Comparison of ENCODE assay signal across 12 mouse cellular contexts in the genomic region with DNA sequence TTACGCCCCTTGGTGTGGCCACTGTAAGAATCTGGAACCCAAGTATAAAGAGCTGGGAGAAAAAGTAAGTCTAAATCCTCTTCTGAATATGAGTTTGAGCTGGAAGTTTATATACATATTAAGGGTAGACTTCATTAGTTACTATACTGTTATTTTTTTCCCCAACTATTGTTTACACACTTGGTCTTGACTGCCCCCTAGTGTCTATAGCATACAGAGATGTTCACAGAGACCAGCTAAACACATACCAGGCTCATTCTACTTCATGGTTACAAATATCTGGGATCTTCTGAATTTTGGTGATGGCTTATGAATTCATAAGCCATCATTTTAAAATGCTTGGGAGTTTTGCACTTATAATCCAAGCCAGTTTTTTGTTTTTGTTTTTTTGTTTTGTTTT. TPM values are rescaled to one million over a fixed set of nuclear protein-coding genes. Genes with fewer than 3 reads are reported as not detected.
A peak's percentile ranks its signal among the peaks of the same experiment; 100 is the strongest.
DNase-seq lines count a peak whose midpoint lies in the region; ATAC-seq and TF ChIP-seq lines count a peak whose summit lies in the region.
"Had no signal": no experiment of that assay in that cellular context is flagged by ENCODE, and none has a peak within 500 bp of the region (broad histone marks: within the 10 kb centered on the region; RNA-seq: fewer than 3 reads in every experiment).

No protein-coding gene starts in this region.

- TF ChIP-seq POLR2A in heart, adult 2 months (IDR thresholded peaks at IDR 0.05; ENCODE audit: insufficient read depth, low read depth, low read length), result no peak
- TF ChIP-seq POLR2A in thymus, adult 2 months (IDR thresholded peaks at IDR 0.05; ENCODE audit: control insufficient read depth, extremely low read depth, insufficient read depth, low read length, poor library complexity), result no peak

- no peaks in the 10 kb centered on the region for H3K27me3 ChIP-seq in heart, adult 2 months (ENCODE audit: control insufficient read depth, insufficient read depth, low read length)
- no peaks in the 10 kb centered on the region for H3K27me3 ChIP-seq in heart, embryonic 11.5 days (ENCODE audit: control insufficient read depth, insufficient read depth, low read length)
- no peaks in the 10 kb centered on the region for H3K27me3 ChIP-seq in thymus, adult 2 months (ENCODE audit: control insufficient read depth, insufficient read depth, low read length)
- H3K27me3 ChIP-seq in embryonic facial prominence, embryonic 14.5 days (replicated peaks; ENCODE audit: control insufficient read depth, insufficient read depth, low read length), result no peaks in the 10 kb centered on the region
- H3K27me3 ChIP-seq: liver, embryonic 15.5 days had no signal

- intact Hi-C loops in heart, adult 2 months (cut with DNase I), result no loop called here
- intact Hi-C loops in left cerebral cortex, postnatal 14 days (cut with DNase I), result no loop called here

- H3K4me2 ChIP-seq in heart, embryonic 11.5 days, result no peak overlapping the region
- no peak overlapping the region for H3K4me2 ChIP-seq in embryonic facial prominence, embryonic 14.5 days (ENCODE audit: low read depth, low read length)
- H3K4me2 ChIP-seq: liver, embryonic 15.5 days; neural tube, embryonic 13.5 days had no signal

- no peak for ATAC-seq in heart, embryonic 11.5 days (replicated peaks; ENCODE audit: insufficient number of reproducible peaks, low FRiP score, low TSS enrichment)
- ATAC-seq in embryonic facial prominence, embryonic 14.5 days (ENCODE audit: low read depth), result no peak

- no peak overlapping the region for H3K4me3 ChIP-seq in heart, adult 2 months
- H3K4me3 ChIP-seq in heart, embryonic 11.5 days (ENCODE audit: low read depth, low read length), result no peak overlapping the region
- H3K4me3 ChIP-seq in thymus, adult 2 months (ENCODE audit: control insufficient read depth, insufficient read depth, low read length), result no peak overlapping the region
- no peak overlapping the region for H3K4me3 ChIP-seq in embryonic facial prominence, embryonic 14.5 days (ENCODE audit: low read depth, low read length)
- H3K4me3 ChIP-seq: heart, embryonic 10.5 days; liver, embryonic 15.5 days; neural tube, embryonic 13.5 days had no signal

- no peak for DNase-seq in heart, adult 2 months
- peak; percentile 55 for DNase-seq in thymus, postnatal 0 days (ENCODE audit: low spot score)
- DNase-seq in thymus, adult 2 months, result no peak
- DNase-seq in embryonic facial prominence, embryonic 14.5 days (ENCODE audit: low spot score), result peak; percentile 27
- no peak for DNase-seq in spleen, postnatal 14 days (ENCODE audit: low spot score in 2 of 2)
- DNase-seq in thymus, postnatal 25 days, result no peak
- no peak for DNase-seq in left cerebral cortex, postnatal 14 days (ENCODE audit: low spot score in 2 of 2)
- DNase-seq: kidney, adult 9 months had no signal

- no peak for TF ChIP-seq EP300 in heart, adult 2 months (IDR thresholded peaks at IDR 0.05; ENCODE audit: insufficient read depth, low read depth, low read length)

- H3K79me2 ChIP-seq in heart, adult 2 months (replicated peaks; ENCODE audit: control insufficient read depth, insufficient read depth, low read length), result no peaks in the 10 kb centered on the region

- TF ChIP-seq CTCF in heart, adult 2 months (IDR thresholded peaks at IDR 0.05), result peak; percentile 82
- TF ChIP-seq CTCF in thymus, adult 2 months (IDR thresholded peaks at IDR 0.05; ENCODE audit: borderline replicate concordance, control insufficient read depth, extremely low read depth, insufficient read depth, low read length, poor library complexity), result no peak

- H3K9ac ChIP-seq in heart, adult 2 months (ENCODE audit: low read depth, low read length), result no peak overlapping the region
- H3K9ac ChIP-seq in heart, embryonic 11.5 days (ENCODE audit: low read depth, low read length), result no peak overlapping the region
- no peak overlapping the region for H3K9ac ChIP-seq in embryonic facial prominence, embryonic 14.5 days (ENCODE audit: low read depth, low read length)
- H3K9ac ChIP-seq: liver, embryonic 15.5 days; neural tube, embryonic 13.5 days had no signal

- no peaks in the 10 kb centered on the region for H3K9me3 ChIP-seq in heart, embryonic 11.5 days (replicated peaks; ENCODE audit: control insufficient read depth, low read length)
- no peaks in the 10 kb centered on the region for H3K9me3 ChIP-seq in embryonic facial prominence, embryonic 14.5 days (ENCODE audit: control insufficient read depth, low read length)
- H3K9me3 ChIP-seq: heart, embryonic 10.5 days; liver, embryonic 15.5 days; neural tube, embryonic 13.5 days had no signal

- peaks cover 7% of the 10 kb centered on the region for H3K36me3 ChIP-seq in heart, adult 2 months (ENCODE audit: control insufficient read depth, insufficient read depth, low read length)
- H3K36me3 ChIP-seq in heart, embryonic 11.5 days (ENCODE audit: control insufficient read depth, insufficient read depth, low read length), result peaks cover 63% of the 10 kb centered on the region
- H3K36me3 ChIP-seq in thymus, adult 2 months (ENCODE audit: control insufficient read depth, insufficient read depth, low read length), result peaks cover 86% of the 10 kb centered on the region
- H3K36me3 ChIP-seq in embryonic facial prominence, embryonic 14.5 days (ENCODE audit: control insufficient read depth, insufficient read depth, low read length), result peaks cover 98% of the 10 kb centered on the region

- no peak overlapping the region for H3K27ac ChIP-seq in heart, adult 2 months
- H3K27ac ChIP-seq in heart, embryonic 11.5 days (ENCODE audit: low read depth, low read length), result no peak overlapping the region
- H3K27ac ChIP-seq in thymus, adult 2 months (ENCODE audit: control insufficient read depth, insufficient read depth, low read length), result no peak overlapping the region
- no peak overlapping the region for H3K27ac ChIP-seq in embryonic facial prominence, embryonic 14.5 days (replicated peaks; ENCODE audit: low read depth, low read length)
- H3K27ac ChIP-seq: heart, embryonic 10.5 days; liver, embryonic 15.5 days; neural tube, embryonic 13.5 days had no signal

- WGBS in heart, adult 2 months, result 93% methylated on average over 1 of the region's 1 CpGs
- WGBS in heart, embryonic 11.5 days (ENCODE audit: insufficient replicate concordance), result 86% methylated on average over 1 of the region's 1 CpGs
- 100% methylated on average over 1 of the region's 1 CpGs for WGBS in thymus, adult 2 months
- WGBS in embryonic facial prominence, embryonic 14.5 days, result 100% methylated on average over 1 of the region's 1 CpGs

- H3K4me1 ChIP-seq in heart, adult 2 months (ENCODE audit: control insufficient read depth, insufficient read depth, low read length), result no peaks in the 10 kb centered on the region
- no peaks in the 10 kb centered on the region for H3K4me1 ChIP-seq in heart, embryonic 11.5 days (ENCODE audit: control insufficient read depth, insufficient read depth, low read length)
- H3K4me1 ChIP-seq in thymus, adult 2 months (replicated peaks; ENCODE audit: control insufficient read depth, insufficient read depth, low read length), result no peaks in the 10 kb centered on the region
- H3K4me1 ChIP-seq in embryonic facial prominence, embryonic 14.5 days (ENCODE audit: control insufficient read depth, insufficient read depth, low read length), result no peaks in the 10 kb centered on the region
- H3K4me1 ChIP-seq: heart, embryonic 10.5 days; liver, embryonic 15.5 days; neural tube, embryonic 13.5 days had no signal

RNA-seq across cellular contexts. Expression of gene Ell3, which starts 9.2 kb away (rescaled TPM):
- under 1 TPM in 1 of 2 experiments, not detected in 1; 0.13 TPM for total RNA-seq in heart, adult 2 months (2021)
- polyA plus RNA-seq in heart, adult 2 months (2012; rRNA removed), result 0.15 and 0.47 TPM in 2 replicates
- 1.6 and 2.4 TPM in 2 replicates for polyA plus RNA-seq in heart, embryonic 11.5 days (2014; fragmentation: Nextera tagmentation; extraction: Ambion mirVana)
- polyA plus RNA-seq in thymus, postnatal 0 days (2015; fragmentation: Nextera tagmentation; extraction: Ambion mirVana), result 1.6 TPM in 2 replicates
- polyA plus RNA-seq in thymus, adult 2 months (2012; rRNA removed), result 0.92 and 1.0 TPM in 2 replicates
- 19.6 and 19.7 TPM in 2 replicates for polyA plus RNA-seq in embryonic facial prominence, embryonic 14.5 days (2014; fragmentation: Nextera tagmentation; extraction: Ambion mirVana)
- not detected for total RNA-seq in left cerebral cortex, postnatal 14 days (2021)

RNA-seq across cellular contexts. Expression of gene Serf2, which starts 14.1 kb away (rescaled TPM):
- 100 to 1,000 TPM; 369 to 415 TPM for total RNA-seq in heart, adult 2 months (2021)
- polyA plus RNA-seq in heart, adult 2 months (2012; rRNA removed), result 339 and 340 TPM in 2 replicates
- polyA plus RNA-seq in heart, embryonic 11.5 days (2014; fragmentation: Nextera tagmentation; extraction: Ambion mirVana), result 603 and 608 TPM in 2 replicates
- 522 and 560 TPM in 2 replicates for polyA plus RNA-seq in thymus, postnatal 0 days (2015; fragmentation: Nextera tagmentation; extraction: Ambion mirVana)
- 370 and 498 TPM in 2 replicates for polyA plus RNA-seq in thymus, adult 2 months (2012; rRNA removed)
- 639 and 673 TPM in 2 replicates for polyA plus RNA-seq in embryonic facial prominence, embryonic 14.5 days (2014; fragmentation: Nextera tagmentation; extraction: Ambion mirVana)
- total RNA-seq in left cerebral cortex, postnatal 14 days (2021), result 100 to 1,000 TPM; 168 to 172 TPM

RNA-seq across cellular contexts. Expression of gene Hypk, which starts 18.2 kb away (rescaled TPM):
- total RNA-seq in heart, adult 2 months (2021), result 10 to 100 TPM; 19.8 to 23.5 TPM
- 10.4 and 19.4 TPM in 2 replicates for polyA plus RNA-seq in heart, adult 2 months (2012; rRNA removed)
- polyA plus RNA-seq in heart, embryonic 11.5 days (2014; fragmentation: Nextera tagmentation; extraction: Ambion mirVana), result 118 and 124 TPM in 2 replicates
- 111 and 114 TPM in 2 replicates for polyA plus RNA-seq in thymus, postnatal 0 days (2015; fragmentation: Nextera tagmentation; extraction: Ambion mirVana)
- polyA plus RNA-seq in thymus, adult 2 months (2012; rRNA removed), result 7.7 and 8.9 TPM in 2 replicates
- polyA plus RNA-seq in embryonic facial prominence, embryonic 14.5 days (2014; fragmentation: Nextera tagmentation; extraction: Ambion mirVana), result 92.5 and 92.9 TPM in 2 replicates
- total RNA-seq in left cerebral cortex, postnatal 14 days (2021), result 10 to 100 TPM; 14.9 to 18.8 TPM

RNA-seq across cellular contexts. Expression of gene Catsper2, which starts 21.3 kb away (rescaled TPM):
- total RNA-seq in heart, adult 2 months (2021), result 1 to 10 TPM; 3.8 to 4.2 TPM
- polyA plus RNA-seq in heart, adult 2 months (2012; rRNA removed), result 3.4 and 4.3 TPM in 2 replicates
- 2.7 and 3.4 TPM in 2 replicates for polyA plus RNA-seq in heart, embryonic 11.5 days (2014; fragmentation: Nextera tagmentation; extraction: Ambion mirVana)
- 1.6 and 2.1 TPM in 2 replicates for polyA plus RNA-seq in thymus, postnatal 0 days (2015; fragmentation: Nextera tagmentation; extraction: Ambion mirVana)
- 2.1 and 2.6 TPM in 2 replicates for polyA plus RNA-seq in thymus, adult 2 months (2012; rRNA removed)
- polyA plus RNA-seq in embryonic facial prominence, embryonic 14.5 days (2014; fragmentation: Nextera tagmentation; extraction: Ambion mirVana), result 1.7 and 2.1 TPM in 2 replicates
- 1 to 10 TPM; 4.7 to 4.8 TPM for total RNA-seq in left cerebral cortex, postnatal 14 days (2021)

RNA-seq across cellular contexts. Expression of gene Pdia3, which starts 21.3 kb away (rescaled TPM):
- total RNA-seq in heart, adult 2 months (2021), result 100 to 1,000 TPM; 145 to 148 TPM
- 76.0 and 96.6 TPM in 2 replicates for polyA plus RNA-seq in heart, adult 2 months (2012; rRNA removed)
- 489 and 639 TPM in 2 replicates for polyA plus RNA-seq in heart, embryonic 11.5 days (2014; fragmentation: Nextera tagmentation; extraction: Ambion mirVana)
- polyA plus RNA-seq in thymus, postnatal 0 days (2015; fragmentation: Nextera tagmentation; extraction: Ambion mirVana), result 319 and 390 TPM in 2 replicates
- polyA plus RNA-seq in thymus, adult 2 months (2012; rRNA removed), result 550 and 817 TPM in 2 replicates
- polyA plus RNA-seq in embryonic facial prominence, embryonic 14.5 days (2014; fragmentation: Nextera tagmentation; extraction: Ambion mirVana), result 572 and 576 TPM in 2 replicates
- 100 to 1,000 TPM; 197 to 222 TPM for total RNA-seq in left cerebral cortex, postnatal 14 days (2021)

Comparison
In these comparisons a context has a peak if more than half of its experiments do, and no peak if none do; other contexts are left out.
1. DNase-seq: peak in thymus, postnatal 0 days (single experiment) and embryonic facial prominence, embryonic 14.5 days (single experiment); none in heart, adult 2 months (0 of 2), thymus, adult 2 months (single experiment), spleen, postnatal 14 days (0 of 2), thymus, postnatal 25 days (single experiment) and left cerebral cortex, postnatal 14 days (0 of 2).